Mouse (Mus musculus): ENCODE data around the gene Clk2. TPM values are rescaled to one million over a fixed set of nuclear protein-coding genes. Genes with fewer than 3 reads are reported as not detected.

Gene Clk2
- polyA plus RNA-seq, 1 experiment = 62.2 TPM

GRCm38 (mm10) chr3:89178107-89178385 lies 13.5 kb downstream of the Clk2 start:
- no peak for TF ChIP-seq GATA1 (IDR thresholded peaks at IDR 0.05; ENCODE audit: low read length)

DNA sequence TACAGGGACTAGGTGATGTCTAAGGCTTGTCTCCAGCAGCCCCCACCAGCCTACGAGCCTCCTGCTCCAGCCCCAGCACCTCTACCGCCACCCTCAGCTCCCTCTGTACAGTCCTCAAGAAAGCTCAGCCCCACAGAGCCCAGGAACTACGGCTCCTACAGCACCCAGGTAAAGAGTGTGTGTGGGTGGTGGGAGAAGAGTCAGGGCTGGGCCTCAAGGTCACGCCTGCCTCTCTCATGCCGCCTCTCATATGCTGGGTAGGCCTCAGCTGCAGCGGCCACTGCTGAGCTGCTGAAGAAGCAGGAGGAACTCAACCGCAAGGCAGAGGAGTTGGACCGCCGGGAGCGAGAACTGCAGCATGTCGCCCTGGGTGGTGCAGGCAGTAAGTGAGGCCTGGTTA lies 14.5 kb downstream of the Clk2 start:
- TF ChIP-seq GATA1 (IDR thresholded peaks at IDR 0.05; ENCODE audit: low read length) = no peak

DNA sequence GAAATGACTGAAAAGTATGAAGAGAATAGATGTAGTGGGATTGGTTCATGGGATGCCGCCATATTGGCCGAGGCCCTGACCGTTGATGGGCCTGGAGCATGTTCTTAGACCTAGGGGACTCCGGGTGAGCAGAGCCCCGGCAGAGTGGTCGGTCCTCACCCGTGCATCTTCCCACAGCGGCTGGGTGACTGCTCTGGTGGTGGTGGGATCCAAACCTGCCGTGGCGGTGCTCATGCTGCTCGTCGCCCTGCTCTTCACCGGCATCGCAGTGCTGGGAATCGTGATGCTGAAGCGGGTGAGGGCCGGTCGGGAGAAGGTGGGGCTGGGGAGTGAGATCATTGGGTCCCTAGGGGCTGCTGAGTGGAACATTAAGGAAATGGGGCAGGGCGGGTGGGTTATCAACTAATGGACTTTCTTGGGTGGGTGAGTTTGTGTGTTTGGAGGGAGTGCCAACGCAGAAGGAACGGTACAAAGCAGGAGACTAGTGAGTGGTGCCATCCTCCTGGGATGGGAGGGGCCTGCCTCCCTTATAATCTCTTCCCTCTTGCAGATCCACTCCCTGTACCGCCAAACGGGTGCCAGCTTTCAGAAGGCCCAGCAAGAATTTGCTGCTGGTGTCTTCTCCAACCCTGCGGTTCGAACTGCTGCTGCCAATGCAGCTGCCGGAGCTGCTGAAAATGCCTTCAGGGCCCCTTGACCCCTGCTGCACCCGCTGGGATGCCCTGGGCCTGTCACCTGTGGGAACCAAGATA lies 17.3 kb downstream of the Clk2 start:
- no peak for TF ChIP-seq GATA1 (IDR thresholded peaks at IDR 0.05; ENCODE audit: low read length)

DNA sequence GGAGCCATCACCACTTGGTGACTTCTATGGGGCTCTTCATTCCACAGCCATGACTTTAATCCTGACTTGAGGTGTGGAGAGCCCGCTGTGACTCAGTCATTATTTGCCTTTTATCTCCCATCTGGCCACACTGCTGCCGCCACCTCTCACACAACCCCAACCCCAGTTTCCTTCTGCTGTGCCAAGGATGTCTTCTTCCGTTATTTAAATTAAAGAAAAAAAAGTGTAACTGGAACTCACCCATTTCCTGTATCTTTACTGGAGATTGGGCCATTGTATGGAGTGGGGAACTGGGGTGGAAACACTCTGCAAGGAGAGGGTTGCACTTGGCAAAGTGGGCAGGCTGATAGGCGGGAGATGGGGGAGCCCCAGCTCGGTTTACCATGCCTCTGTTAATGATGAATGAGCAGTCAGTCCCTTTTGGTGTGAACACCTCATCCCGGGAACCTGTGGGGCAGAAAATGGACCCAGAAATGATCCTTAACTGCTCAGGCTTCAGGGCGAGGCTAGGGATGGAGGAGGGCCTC lies 18.0 kb downstream of the Clk2 start:
- no peak for TF ChIP-seq GATA1 (IDR thresholded peaks at IDR 0.05; ENCODE audit: low read length)

DNA sequence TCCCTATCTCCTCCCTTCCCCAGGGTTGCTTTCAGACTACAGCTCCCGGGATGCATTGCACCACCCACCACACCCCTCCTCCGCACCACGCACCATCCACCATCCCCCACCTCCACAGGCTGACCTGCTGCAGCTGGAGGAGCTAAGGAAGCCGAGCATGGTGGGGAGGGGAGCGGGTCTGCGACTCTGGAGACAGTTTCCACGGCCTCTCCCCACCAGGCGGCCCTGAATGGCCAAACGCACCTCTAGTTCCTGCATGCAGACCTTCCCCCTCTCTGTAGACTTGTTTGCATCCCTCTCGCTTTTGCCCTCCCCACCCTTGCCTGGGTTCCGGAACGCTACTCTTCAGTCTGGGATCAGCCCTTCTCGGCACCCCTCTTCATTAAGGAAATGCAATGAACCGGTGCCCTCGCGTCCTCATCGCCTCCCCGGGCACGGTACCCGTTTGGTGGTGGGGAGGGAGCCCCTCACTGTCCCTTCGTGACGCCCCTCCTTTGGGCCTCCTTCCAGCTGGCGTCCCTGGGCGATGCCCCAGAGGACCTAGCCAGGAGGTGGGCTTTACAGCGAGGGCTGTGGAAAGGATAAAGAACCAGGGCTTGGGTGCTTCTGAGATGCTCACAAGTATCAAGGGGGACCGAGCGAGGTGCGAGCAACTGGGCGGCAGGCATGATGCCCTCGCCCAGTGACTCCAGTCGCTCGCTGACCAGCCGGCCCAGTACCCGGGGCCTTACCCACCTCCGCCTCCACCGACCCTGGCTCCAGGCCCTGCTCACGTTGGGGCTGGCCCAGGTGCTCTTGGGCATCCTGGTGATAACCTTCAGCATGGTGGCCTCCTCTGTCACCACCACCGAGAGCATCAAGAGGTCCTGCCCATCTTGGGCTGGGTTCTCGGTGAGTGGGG lies 18.7 kb downstream of the Clk2 start, which contains the start of gene Fam189b:
Gene Fam189b, plus strand, starts transcription at position 86 of the 901 bp plus-strand sequence.
- no peak for TF ChIP-seq GATA1 (IDR thresholded peaks at IDR 0.05; ENCODE audit: low read length)

- no peak for TF ChIP-seq GATA1 (IDR thresholded peaks at IDR 0.05; ENCODE audit: low read length)
Observed at GRCm38 (mm10) chr3:89183959-89184315, 19.3 kb downstream of the Clk2 start.

- no peak for TF ChIP-seq GATA1 (IDR thresholded peaks at IDR 0.05; ENCODE audit: low read length)
Observed at GRCm38 (mm10) chr3:89187197-89187596, 22.6 kb downstream of the Clk2 start.

GRCm38 (mm10) chr3:89187690-89188477 lies 23.3 kb downstream of the Clk2 start:
- TF ChIP-seq GATA1 (IDR thresholded peaks at IDR 0.05; ENCODE audit: low read length) = no peak

DNA sequence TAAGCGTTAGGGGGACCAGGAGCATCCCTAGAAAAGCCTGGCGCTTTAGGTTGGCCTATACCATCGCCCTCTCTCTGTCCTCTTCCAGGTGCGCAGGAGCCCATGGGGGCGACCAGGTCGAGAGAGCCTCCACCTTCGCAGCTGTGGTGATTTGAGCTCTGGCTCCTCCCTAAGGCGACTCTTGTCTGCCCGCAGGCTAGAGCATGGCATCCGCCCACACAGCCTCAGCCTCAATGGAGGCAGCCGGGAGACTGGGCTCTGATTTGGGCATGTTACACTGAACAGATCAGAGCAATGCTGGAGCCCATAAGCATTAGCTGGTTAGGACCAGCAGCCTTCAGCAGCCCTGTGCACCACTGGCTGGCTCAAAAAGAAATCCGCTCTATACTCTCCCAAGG lies 23.9 kb downstream of the Clk2 start:
- TF ChIP-seq GATA1 (IDR thresholded peaks at IDR 0.05; ENCODE audit: low read length) = no peak

GRCm38 (mm10) chr3:89190436-89190835 lies 25.8 kb downstream of the Clk2 start:
- TF ChIP-seq GATA1 (IDR thresholded peaks at IDR 0.05; ENCODE audit: low read length) = no peak

DNA sequence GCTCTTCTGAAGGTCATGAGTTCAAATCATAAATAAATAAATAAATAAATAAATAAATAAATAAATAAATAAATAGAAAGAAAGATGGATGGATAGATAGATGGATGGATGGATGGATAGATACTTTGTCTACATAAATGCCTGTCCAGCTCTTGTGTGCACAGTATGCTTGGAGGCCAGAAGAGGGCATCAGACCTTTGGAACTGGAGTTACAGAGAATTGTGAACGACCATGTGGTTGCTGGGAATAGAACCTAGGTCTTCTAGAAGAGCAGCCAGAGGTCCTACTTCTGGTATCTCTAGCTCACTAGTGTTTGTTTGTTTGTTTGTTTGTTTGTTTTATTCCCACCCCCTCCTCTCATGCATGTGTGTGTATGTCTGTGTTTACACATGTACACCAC lies 28.8 kb downstream of the Clk2 start:
- no peak for TF ChIP-seq GATA1 (IDR thresholded peaks at IDR 0.05; ENCODE audit: low read length)

DNA sequence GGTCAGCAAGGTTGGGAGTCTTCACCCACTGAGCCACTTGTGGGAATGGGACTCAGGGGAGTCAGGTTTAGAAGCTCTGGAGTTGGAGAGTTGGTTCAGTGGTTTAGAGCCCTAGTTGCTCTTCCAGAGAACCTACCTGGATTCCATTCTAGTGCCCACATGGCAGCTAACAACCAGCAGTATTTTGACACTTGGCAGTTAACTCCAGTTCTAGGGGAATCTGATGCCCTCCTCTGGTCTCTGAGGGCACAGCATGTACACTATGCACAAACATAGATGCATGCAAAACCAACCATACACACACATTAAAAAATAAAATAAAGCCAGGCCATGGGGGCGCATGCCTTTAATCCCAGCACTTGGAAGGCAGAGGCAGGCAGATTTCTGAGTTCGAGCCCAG lies 29.3 kb downstream of the Clk2 start:
- no peak for TF ChIP-seq GATA1 (IDR thresholded peaks at IDR 0.05; ENCODE audit: low read length)

- TF ChIP-seq GATA1 (IDR thresholded peaks at IDR 0.05; ENCODE audit: low read length) = no peak
Observed at GRCm38 (mm10) chr3:89195979-89196877, 31.6 kb downstream of the Clk2 start.

DNA sequence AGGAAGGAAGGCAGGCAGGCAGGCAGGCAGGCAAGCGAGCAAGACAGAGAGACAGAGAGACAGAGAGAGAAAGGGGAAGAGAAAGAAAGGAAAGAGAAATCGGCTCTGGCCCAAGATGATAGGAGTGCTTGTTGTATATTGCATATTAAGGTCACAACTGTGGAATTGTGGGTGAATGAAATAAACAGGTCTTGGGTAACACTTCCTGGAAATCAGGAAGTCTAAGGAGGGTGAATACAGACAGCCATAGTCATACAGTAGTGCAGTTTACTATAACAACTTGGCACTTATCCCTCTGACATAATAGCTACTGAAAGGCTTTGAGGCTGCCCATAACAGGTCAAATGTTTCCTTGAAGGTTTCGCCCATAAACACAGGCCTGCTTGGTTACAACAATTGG lies 35.2 kb downstream of the Clk2 start:
- TF ChIP-seq GATA1 (IDR thresholded peaks at IDR 0.05; ENCODE audit: low read length) = no peak
